Mouse (Mus musculus) limb, embryonic 13.5 days (tissue): ENCODE results near the gene Gpr25. TPM values are rescaled to one million over a fixed set of nuclear protein-coding genes. Genes with fewer than 3 reads are reported as not detected.

Experiments
- ATAC-seq: fragments of 200-750 bp; cut with Nextera tagmentation; 2 replicates; pipeline ENCODE4 v1.8.0; 2017; ENCODE audit warnings: low read depth, moderate number of reproducible peaks, moderate TSS enrichment; ENCODE audit not compliant: low FRiP score
- H3K27ac ChIP-seq: fragments of 300-500 bp; sonication (generic); 2 replicates; pipeline ENCODE4 v1.5.1; 2015; ENCODE audit warnings: inconsistent platforms, mild to moderate bottlenecking, moderate library complexity
- H3K27me3 ChIP-seq: fragments of 300-500 bp; sonication (generic); 2 replicates; pipeline ENCODE4 v1.6.1; 2015; ENCODE audit warnings: mild to moderate bottlenecking, inconsistent platforms
- H3K36me3 ChIP-seq: fragments of 300-500 bp; sonication (generic); 2 replicates; pipeline ENCODE4 v1.6.1; 2015; ENCODE audit warnings: inconsistent platforms, mild to moderate bottlenecking, moderate library complexity
- H3K4me1 ChIP-seq: fragments of 300-500 bp; sonication (generic); 2 replicates; pipeline ENCODE4 v1.6.1; 2015; ENCODE audit warnings: inconsistent platforms
- H3K4me2 ChIP-seq: fragments of 300-500 bp; sonication (generic); replicated peaks from 2 replicates; pipeline ENCODE4 v1.6.1; 2015; ENCODE audit warnings: inconsistent platforms, mild to moderate bottlenecking, moderate library complexity
- H3K4me3 ChIP-seq: fragments of 300-500 bp; sonication (generic); 2 replicates; pipeline ENCODE4 v1.5.1; 2015; ENCODE audit warnings: moderate library complexity, mild to moderate bottlenecking, inconsistent platforms
- H3K9ac ChIP-seq: fragments of 300-500 bp; sonication (generic); 2 replicates; pipeline ENCODE4 v1.6.1; 2015; ENCODE audit warnings: mild to moderate bottlenecking, inconsistent platforms
- H3K9me3 ChIP-seq: fragments of 300-500 bp; sonication (generic); 2 replicates; pipeline ENCODE4 v1.6.1; 2016; ENCODE audit warnings: inconsistent platforms
- WGBS: fragments of 180-500 bp; shearing (Covaris S2); methylation state at CpG from one replicate; pipeline ENCODE4 v1.1.7; 2015; 5-methylcytosine and 5-hydroxymethylcytosine counted together
- polyA plus RNA-seq: library from polyadenylated mRNA; unstranded; fragments of >200 nt; fragmentation: Nextera tagmentation; extraction: Ambion mirVana; gene quantifications from 2 replicates; pipeline ENCODE4 v1.2.1, GENCODE M21; 2015

Gene Gpr25
- polyA plus RNA-seq, 1 experiment from 2014 or later, result not detected

DNA sequence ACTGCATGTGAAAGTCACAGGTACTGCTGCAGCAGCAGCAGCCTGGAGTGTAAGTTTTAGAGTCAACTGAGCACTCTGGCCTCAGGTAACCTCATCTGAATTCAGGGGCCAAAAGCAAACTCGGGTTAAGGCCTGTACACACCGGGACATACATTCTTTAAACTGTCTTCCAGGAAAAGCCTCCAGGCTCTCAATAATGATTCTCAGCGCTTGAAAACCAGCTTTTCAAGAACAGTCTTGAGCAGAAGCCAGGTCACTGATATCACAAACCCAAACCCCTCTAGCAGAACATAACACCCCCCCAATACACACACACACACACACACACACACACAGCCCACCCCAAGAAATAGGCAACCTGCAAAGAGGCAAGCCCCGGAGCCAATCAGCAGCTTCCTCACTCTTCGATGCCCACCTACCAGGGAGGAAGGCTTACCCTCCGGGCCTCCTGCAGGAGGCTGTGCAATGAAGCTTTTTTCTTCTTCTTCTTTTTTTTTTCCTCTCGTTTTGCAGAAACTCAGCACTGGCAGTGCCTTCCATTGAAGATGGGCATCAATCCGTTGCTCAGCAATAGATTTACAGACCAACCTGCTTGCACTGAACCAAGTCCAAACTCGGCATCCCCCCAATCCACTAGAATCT lies 28.3 kb downstream of the Gpr25 start:
- H3K36me3 ChIP-seq, result peaks cover 9% of the 10 kb centered on the region; the same call in 1 of the 2 replicates
- ATAC-seq, result no peak
- peak overlapping the region; percentile 68 for H3K4me3 ChIP-seq
- H3K27me3 ChIP-seq, result no peaks in the 10 kb centered on the region
- peak overlapping the region; percentile 81 for H3K4me2 ChIP-seq
- peak overlapping the region; percentile 23; the same call in 1 of the 2 replicates for H3K27ac ChIP-seq
- peaks cover 60% of the 10 kb centered on the region for H3K4me1 ChIP-seq
- peak overlapping the region; percentile 78 for H3K9ac ChIP-seq
- no peaks in the 10 kb centered on the region for H3K9me3 ChIP-seq
- 2% methylated on average over 9 of the region's 9 CpGs for WGBS

DNA sequence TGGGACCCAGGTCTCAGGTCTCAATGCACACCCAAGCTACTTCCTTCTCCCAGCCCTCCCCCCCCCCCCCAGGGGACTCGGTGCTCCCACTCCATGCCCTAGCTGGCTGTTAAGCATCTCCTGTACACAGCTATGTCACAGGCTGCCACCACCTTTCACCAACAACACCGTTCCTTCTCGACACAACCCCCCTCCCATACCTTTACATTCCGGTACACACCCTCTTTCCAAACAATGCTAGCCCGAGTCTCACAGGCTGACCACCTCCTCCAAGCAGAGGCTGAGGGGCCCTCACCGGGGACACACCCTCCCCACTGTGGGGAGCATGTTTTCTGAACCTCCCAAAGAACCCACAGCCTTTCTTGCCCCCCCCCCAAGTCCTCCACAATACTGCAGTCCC lies 29.1 kb downstream of the Gpr25 start:
- H3K36me3 ChIP-seq, result peaks cover 17% of the 10 kb centered on the region
- no peak for ATAC-seq
- H3K9ac ChIP-seq, result peak overlapping the region; percentile 78

DNA sequence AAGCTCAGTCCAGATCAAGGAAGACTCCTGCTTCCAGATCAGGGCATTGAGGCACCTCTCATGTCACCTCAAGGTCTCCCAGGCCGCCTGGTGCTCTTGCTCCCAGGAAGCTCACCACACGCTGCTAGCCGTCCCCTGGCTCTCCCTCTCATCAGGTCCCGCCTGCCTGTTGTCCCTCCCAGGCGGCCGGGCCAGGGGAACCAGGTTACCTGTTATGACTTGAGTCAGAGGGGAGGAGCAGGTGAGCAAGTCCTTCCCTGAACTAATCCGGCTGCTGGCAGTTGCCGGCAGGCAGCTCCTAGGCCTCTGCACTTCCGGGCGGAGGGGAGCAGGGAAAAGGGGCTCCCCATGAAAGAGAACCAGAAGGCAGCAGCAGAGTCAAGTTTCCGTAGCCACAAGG lies 30.5 kb downstream of the Gpr25 start:
- peak overlapping the region; percentile 78 for H3K9ac ChIP-seq
- peak overlapping the region; percentile 81 for H3K4me2 ChIP-seq
- peak overlapping the region; percentile 68 for H3K4me3 ChIP-seq
- H3K36me3 ChIP-seq, result peaks cover 31% of the 10 kb centered on the region
- H3K9me3 ChIP-seq, result no peaks in the 10 kb centered on the region
- H3K27ac ChIP-seq, result peak overlapping the region; percentile 70; the same call in 1 of the 2 replicates
- ATAC-seq, result no peak
- H3K4me1 ChIP-seq, result peaks cover 60% of the 10 kb centered on the region
- no peaks in the 10 kb centered on the region for H3K27me3 ChIP-seq
- 14% methylated on average over 11 of the region's 11 CpGs for WGBS

More for the DNA sequence above, 29.1 kb downstream of the Gpr25 start:
- Histone ChIP-seq H3K9me3 (no peaks in the 10 kb centered on the region), H3K27ac (peak overlapping the region; percentile 23; the same call in 1 of the 2 replicates), H3K4me3 (peak overlapping the region; percentile 68), H3K4me1 (peaks cover 60% of the 10 kb centered on the region), H3K27me3 (no peaks in the 10 kb centered on the region), H3K4me2 (peak overlapping the region; percentile 81)
- WGBS, result 6% methylated on average over 6 of the region's 6 CpGs

DNA sequence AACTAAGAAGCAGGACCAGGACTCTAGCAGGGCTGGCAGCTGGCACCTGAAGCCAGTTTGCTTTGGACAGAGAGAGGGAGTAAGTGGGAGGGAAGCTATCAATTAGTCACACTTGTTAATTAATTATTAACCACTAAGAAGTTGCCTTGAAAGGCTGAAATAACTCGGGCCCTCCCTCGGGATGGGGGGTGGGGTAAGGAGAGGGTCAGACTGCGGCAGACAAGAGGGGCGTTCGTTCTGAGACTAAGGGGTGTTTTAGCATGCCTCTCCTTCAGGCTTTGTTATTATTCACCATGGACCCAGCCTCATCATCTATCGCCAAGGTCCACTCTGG lies 31.7 kb downstream of the Gpr25 start:
- H3K4me1 ChIP-seq, result peaks cover 55% of the 10 kb centered on the region
- no peak overlapping the region; the same call in 1 of the 2 replicates for H3K4me3 ChIP-seq
- no peak overlapping the region for H3K27ac ChIP-seq

DNA sequence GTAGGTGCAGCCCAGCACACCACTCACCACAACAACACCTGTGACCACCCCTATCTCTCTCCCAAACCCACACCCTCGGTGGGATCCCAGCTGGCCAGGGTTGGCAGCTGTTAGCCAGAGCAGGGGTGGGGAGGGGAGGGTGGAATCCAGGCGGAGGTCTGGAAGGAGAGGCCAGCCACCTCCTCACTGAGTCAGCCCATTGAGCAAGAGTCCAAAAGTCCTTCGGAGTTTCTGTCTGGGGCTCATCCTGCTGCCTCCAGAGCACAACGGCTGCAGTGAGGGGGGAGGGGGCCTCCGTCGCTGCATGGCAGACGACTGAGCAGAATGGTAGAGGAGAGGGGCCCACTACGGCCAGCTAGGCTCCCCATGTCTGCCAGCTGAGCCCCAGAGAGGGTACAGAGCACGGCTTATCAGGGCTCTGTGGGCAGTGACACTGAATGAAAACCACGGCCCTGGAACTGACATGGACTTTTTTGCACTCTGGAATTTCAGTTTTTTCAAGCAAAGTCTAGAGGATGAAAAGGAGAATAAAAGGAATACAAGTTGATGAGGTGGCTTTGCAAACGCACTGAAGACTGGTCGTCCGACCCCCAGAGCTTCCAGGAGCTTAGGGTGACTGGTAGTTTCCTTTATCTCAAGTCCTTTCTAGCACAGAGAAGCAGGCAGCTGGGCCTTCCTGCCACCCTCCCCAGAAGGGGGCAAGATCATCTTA lies 32.2 kb downstream of the Gpr25 start:
- no peaks in the 10 kb centered on the region for H3K27me3 ChIP-seq
- H3K9ac ChIP-seq, result peak overlapping the region; percentile 25
- WGBS, result 26% methylated on average over 13 of the region's 13 CpGs
- ATAC-seq, result no peak
- peaks cover 55% of the 10 kb centered on the region for H3K4me1 ChIP-seq
- H3K36me3 ChIP-seq, result peaks cover 48% of the 10 kb centered on the region
- H3K4me2 ChIP-seq, result peak overlapping the region; percentile 81
- H3K27ac ChIP-seq, result peak overlapping the region; percentile 15; the same call in 1 of the 2 replicates
- no peaks in the 10 kb centered on the region for H3K9me3 ChIP-seq
- H3K4me3 ChIP-seq, result no peak overlapping the region

More for the DNA sequence above, 31.7 kb downstream of the Gpr25 start:
- H3K36me3 ChIP-seq, result peaks cover 43% of the 10 kb centered on the region
- no peaks in the 10 kb centered on the region for H3K9me3 ChIP-seq
- H3K27me3 ChIP-seq, result no peaks in the 10 kb centered on the region
- 28% methylated on average over 6 of the region's 6 CpGs for WGBS
- peak overlapping the region; percentile 81 for H3K4me2 ChIP-seq
- peak overlapping the region; percentile 25; the same call in 1 of the 2 replicates for H3K9ac ChIP-seq
- ATAC-seq, result no peak

DNA sequence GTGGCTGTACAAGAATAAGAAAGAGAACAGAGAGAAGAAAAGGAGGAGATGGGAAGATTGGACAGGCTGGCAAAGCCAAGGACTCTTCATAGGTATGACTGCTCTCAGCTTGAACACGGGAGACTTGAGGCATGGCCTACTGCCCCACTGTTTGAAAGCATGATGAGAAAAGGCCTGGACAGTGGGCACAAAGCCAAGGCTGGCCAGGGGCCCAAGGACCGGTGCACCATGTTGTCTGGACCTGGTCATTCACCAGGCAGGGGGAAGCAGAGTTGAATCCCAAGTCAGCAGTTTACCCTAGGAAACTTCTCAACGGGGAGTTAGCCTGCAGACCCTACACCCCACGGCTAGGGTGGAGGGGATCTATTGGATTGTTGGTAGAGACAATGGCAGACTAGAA lies 32.8 kb downstream of the Gpr25 start:
- no peak overlapping the region for H3K9ac ChIP-seq
- no peak for ATAC-seq
- H3K4me2 ChIP-seq, result no peak overlapping the region
- H3K4me3 ChIP-seq, result no peak overlapping the region
- H3K36me3 ChIP-seq, result peaks cover 51% of the 10 kb centered on the region
- H3K9me3 ChIP-seq, result no peaks in the 10 kb centered on the region
- 0 out of 2 replicates have a peak overlapping the region, but pooled peaks have one; percentile 15 for H3K27ac ChIP-seq
- H3K27me3 ChIP-seq, result no peaks in the 10 kb centered on the region
- peaks cover 53% of the 10 kb centered on the region for H3K4me1 ChIP-seq
- 83% methylated on average over 4 of the region's 4 CpGs for WGBS

DNA sequence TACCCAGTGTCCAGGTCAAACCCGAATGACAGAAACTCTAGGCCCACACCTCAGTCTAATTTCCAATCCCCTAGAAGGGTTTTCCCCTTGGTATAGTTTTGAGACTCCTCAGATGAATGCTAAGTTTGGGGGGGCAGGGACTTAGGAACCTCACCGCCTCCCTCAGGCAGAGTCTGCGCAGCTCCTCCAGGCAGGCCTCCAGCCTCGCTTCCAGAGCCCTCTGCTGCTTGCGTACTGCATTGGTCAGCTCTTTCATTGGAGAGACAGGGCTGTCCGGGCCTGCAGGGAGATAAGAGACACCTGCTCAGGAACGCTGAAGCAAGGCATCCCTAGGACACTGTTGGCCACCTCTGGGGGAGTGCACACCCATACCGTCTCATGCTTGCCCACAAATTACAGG lies 34.0 kb downstream of the Gpr25 start:
- Histone ChIP-seq H3K9ac (no peak overlapping the region), H3K4me1 (peaks cover 40% of the 10 kb centered on the region), H3K4me3 (no peak overlapping the region), H3K4me2 (no peak overlapping the region), H3K27ac (no peak overlapping the region), H3K36me3 (peaks cover 63% of the 10 kb centered on the region), H3K9me3 (no peaks in the 10 kb centered on the region), H3K27me3 (no peaks in the 10 kb centered on the region)
- whole genome bisulfite sequencing, result 93% methylated on average over 8 of the region's 8 CpGs
- ATAC-seq, result no peak

DNA sequence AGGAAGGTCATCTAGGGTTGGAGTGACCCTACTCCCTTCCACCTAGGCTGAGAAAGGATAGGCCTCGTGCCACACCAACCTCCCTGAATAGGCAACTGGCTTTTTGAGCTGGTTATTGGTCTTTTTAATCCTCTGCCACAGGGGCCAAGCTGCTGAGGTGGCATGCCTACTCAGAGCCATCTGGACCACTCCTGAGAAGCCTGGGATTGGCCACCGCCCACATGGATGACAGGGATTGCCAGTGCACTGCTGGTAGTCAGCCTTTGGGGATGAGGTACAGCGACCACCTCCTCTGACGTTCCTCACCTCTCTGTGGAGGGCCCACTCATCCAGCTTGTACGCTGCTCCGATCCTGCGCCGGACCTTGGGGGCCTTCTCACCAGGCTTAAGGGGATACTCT lies 34.8 kb downstream of the Gpr25 start:
- 93% methylated on average over 8 of the region's 8 CpGs for WGBS
- Histone ChIP-seq H3K4me2 (no peak overlapping the region), H3K27ac (no peak overlapping the region), H3K27me3 (no peaks in the 10 kb centered on the region), H3K4me3 (no peak overlapping the region), H3K36me3 (peaks cover 71% of the 10 kb centered on the region), H3K4me1 (peaks cover 33% of the 10 kb centered on the region), H3K9ac (no peak overlapping the region), H3K9me3 (no peaks in the 10 kb centered on the region)
- no peak for ATAC-seq

DNA sequence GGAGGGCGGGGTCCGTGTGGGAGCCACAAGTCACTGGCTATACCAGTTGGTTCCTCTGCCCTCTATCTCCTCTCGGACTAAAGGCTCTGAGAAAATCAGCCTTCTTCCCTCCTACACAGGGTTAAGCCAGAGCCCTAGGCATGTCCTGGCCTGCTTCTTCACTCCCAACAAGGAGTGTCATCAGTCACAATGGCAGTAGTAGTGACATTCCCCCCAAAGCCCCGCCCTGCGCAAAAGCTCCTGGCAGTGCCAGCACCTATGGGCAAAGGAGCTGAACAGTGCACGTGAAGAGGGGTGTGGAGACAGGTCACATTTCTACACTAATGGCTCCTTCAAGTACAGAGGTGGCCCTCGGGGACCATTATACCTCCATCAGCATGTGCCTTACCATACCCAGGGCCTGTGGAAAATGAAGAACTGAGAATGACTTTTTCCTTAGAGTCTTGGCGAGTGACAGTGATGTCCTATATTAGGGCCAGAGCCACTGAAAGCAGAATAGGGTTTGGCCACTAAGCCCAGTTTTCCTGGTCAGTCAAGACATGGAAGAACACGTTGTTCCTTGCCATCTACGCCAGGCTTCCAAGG lies 36.8 kb downstream of the Gpr25 start:
- peaks cover 13% of the 10 kb centered on the region for H3K4me1 ChIP-seq
- no peak overlapping the region for H3K4me3 ChIP-seq
- WGBS, result 80% methylated on average over 10 of the region's 10 CpGs
- H3K27me3 ChIP-seq, result no peaks in the 10 kb centered on the region
- peaks cover 91% of the 10 kb centered on the region for H3K36me3 ChIP-seq
- ATAC-seq, result no peak
- no peak overlapping the region for H3K27ac ChIP-seq
- H3K9me3 ChIP-seq, result no peaks in the 10 kb centered on the region
- H3K9ac ChIP-seq, result no peak overlapping the region
- no peak overlapping the region for H3K4me2 ChIP-seq

DNA sequence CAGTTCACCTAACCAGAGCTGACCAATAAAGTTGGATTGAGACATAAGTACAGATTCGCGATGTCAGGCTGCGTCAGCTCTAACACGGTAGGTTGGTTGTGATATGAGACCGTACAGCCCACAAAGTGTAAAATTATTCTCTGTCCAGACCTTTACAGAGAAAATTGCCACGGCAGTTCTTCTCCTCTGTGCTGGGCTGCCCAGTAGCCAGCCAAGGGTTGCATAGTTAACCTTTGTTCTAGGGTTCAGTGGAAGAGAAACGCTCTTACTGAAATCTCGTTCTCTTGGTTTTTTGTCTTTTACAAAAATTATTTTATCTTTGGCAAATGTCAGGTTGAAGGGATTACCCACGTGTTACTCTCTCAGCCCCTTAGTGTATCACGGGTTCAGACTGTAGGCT lies 38.3 kb downstream of the Gpr25 start:
- Histone ChIP-seq H3K36me3 (peaks cover 97% of the 10 kb centered on the region), H3K4me1 (no peaks in the 10 kb centered on the region), H3K27ac (no peak overlapping the region), H3K9ac (no peak overlapping the region), H3K27me3 (no peaks in the 10 kb centered on the region), H3K4me2 (no peak overlapping the region), H3K4me3 (no peak overlapping the region), H3K9me3 (no peaks in the 10 kb centered on the region)
- no peak for ATAC-seq
- WGBS, result 89% methylated on average over 10 of the region's 10 CpGs

DNA sequence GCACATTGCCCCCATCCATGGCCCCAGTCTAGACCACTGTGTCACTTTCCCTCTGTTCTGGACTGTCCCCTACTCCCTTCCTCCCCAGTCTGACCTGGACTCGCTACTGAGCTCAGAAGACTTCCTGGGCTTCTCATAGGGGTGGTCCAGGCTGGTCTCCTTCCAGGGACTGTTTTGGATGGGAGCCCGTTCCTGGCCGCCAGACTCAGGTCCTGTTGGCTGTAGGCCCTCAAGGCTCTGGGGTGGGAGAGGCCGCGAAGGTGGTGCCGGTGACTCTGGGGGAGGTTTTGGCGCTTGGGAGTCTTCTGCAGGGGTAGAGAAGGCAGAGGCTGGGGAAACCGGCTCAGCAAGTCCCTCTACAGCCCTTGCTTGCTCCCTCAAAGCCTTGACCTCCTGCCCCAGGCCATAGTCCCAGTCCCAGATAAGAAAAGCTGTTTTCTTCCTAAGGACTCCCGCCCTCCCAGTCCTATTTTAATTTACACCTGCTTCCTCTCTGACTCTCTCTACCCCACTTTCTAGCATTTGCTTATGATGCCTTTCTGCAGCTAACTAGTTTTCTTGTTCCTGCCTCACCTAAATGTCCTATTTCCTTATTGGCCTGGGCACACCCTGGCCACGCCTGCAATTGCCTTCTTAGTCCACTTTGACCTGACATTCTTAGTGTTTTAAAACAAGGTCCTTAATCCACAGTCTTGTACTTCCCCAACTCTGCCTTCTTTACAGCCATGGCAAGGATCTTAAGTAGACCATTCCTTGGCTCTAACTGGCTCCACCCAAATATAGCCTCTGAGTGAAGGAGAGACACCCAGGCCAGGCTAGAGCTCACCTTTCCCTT lies 40.4 kb downstream of the Gpr25 start:
- no peak overlapping the region for H3K4me2 ChIP-seq
- no peak overlapping the region for H3K27ac ChIP-seq
- no peak for ATAC-seq
- no peaks in the 10 kb centered on the region for H3K27me3 ChIP-seq
- 75% methylated on average over 10 of the region's 10 CpGs for WGBS
- H3K9me3 ChIP-seq, result no peaks in the 10 kb centered on the region
- H3K9ac ChIP-seq, result no peak overlapping the region
- no peak overlapping the region for H3K4me3 ChIP-seq
- H3K36me3 ChIP-seq, result peaks cover 96% of the 10 kb centered on the region
- no peaks in the 10 kb centered on the region for H3K4me1 ChIP-seq

DNA sequence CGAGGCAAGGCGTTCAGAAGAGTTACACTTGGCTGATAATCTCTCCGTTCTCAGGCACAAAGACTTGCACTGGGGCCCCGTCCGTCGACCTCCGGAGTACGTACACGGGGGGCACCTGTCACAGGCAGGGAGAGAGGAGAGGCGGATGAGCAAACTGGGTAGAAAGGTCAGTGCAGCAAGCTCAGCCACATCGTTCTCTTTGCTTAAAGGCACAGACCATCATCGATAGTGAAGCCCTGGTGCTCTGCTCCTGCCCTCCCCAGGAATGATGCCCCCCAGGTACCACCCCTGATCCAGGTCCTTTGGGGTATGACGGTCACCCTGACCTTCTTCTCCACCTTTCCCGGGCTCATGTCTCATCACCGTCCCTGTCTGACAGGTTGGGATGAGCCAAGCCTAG lies 46.4 kb downstream of the Gpr25 start:
- 88% methylated on average over 15 of the region's 15 CpGs for WGBS
- no peak overlapping the region for H3K4me3 ChIP-seq
- H3K9ac ChIP-seq, result no peak overlapping the region
- peaks cover 66% of the 10 kb centered on the region for H3K36me3 ChIP-seq
- no peak overlapping the region for H3K4me2 ChIP-seq
- no peak for ATAC-seq
- no peaks in the 10 kb centered on the region for H3K9me3 ChIP-seq
- H3K27ac ChIP-seq, result no peak overlapping the region
- no peaks in the 10 kb centered on the region for H3K4me1 ChIP-seq
- no peaks in the 10 kb centered on the region for H3K27me3 ChIP-seq
